ENCODE assay signal across 27 mouse cellular contexts in the genomic region with DNA sequence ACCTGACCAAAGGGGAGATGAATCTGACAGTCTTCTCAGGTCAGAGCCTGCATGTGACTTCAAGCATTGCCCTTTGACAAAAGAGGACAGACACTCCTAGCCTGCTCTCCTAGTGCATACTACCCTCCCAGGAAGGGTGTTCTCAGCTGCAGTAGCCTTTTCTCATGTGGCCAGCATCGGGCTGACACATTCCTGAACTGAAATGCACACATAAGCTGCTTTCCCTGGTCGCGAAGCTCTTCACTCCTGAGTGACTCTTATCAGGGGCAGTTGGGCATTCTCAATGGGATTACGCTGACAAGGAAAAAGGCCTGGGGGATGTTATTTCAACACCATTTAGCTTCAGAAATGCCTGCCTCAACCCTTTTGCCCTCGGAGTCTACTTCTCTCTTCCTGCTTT.
DNase-seq lines count a peak whose midpoint lies in the region; ATAC-seq and TF ChIP-seq lines count a peak whose summit lies in the region.
"Had no signal": no experiment of that assay in that cellular context is flagged by ENCODE, and none has a peak within 500 bp of the region (broad histone marks: within the 10 kb centered on the region; RNA-seq: fewer than 3 reads in every experiment).

No protein-coding gene starts in this region.

- H3K27ac ChIP-seq in gastrocnemius, adult 2 months = peak overlapping the region; percentile 53
- H3K27ac ChIP-seq in heart, embryonic 13.5 days (replicated peaks) = peak overlapping the region; percentile 88
- no peak overlapping the region for H3K27ac ChIP-seq in lung, postnatal 0 days (ENCODE audit: low read length)
- H3K27ac ChIP-seq: embryonic facial prominence, embryonic 12.5 days; hindbrain, embryonic 10.5 days; kidney, embryonic 15.5 days; limb, embryonic 12.5 days; liver, embryonic 15.5 days; midbrain, embryonic 13.5 days had no signal

- no peak overlapping the region; the same call in 1 of the 2 replicates for H3K9ac ChIP-seq in heart, embryonic 13.5 days
- H3K9ac ChIP-seq in lung, postnatal 0 days (replicated peaks; ENCODE audit: low read depth) = no peak overlapping the region
- H3K9ac ChIP-seq: embryonic facial prominence, embryonic 12.5 days; kidney, embryonic 15.5 days; limb, embryonic 12.5 days; liver, embryonic 15.5 days; midbrain, embryonic 13.5 days had no signal

- no peak for TF ChIP-seq POLR2A in lung, adult 2 months (IDR thresholded peaks at IDR 0.05; ENCODE audit: borderline replicate concordance, extremely low read depth, low read depth, low read length)

- H3K4me2 ChIP-seq in heart, embryonic 13.5 days = peak overlapping the region; percentile 16
- no peak overlapping the region for H3K4me2 ChIP-seq in lung, postnatal 0 days (replicated peaks; ENCODE audit: low read depth, low read length)
- H3K4me2 ChIP-seq: embryonic facial prominence, embryonic 12.5 days; kidney, embryonic 15.5 days; limb, embryonic 12.5 days; liver, embryonic 15.5 days; midbrain, embryonic 13.5 days had no signal

- 16% methylated on average over 5 of the region's 5 CpGs for WGBS in heart, embryonic 13.5 days
- 55% methylated on average over 5 of the region's 5 CpGs for WGBS in lung, postnatal 0 days
- WGBS in lung, adult 2 months = 59% methylated on average over 5 of the region's 5 CpGs

- H3K27me3 ChIP-seq in heart, embryonic 13.5 days (replicated peaks) = no peaks in the 10 kb centered on the region
- H3K27me3 ChIP-seq in lung, postnatal 0 days (replicated peaks; ENCODE audit: insufficient read depth, low read length) = no peaks in the 10 kb centered on the region
- H3K27me3 ChIP-seq: embryonic facial prominence, embryonic 12.5 days; kidney, embryonic 15.5 days; limb, embryonic 12.5 days; liver, embryonic 15.5 days; megakaryocyte, embryonic 14.5 days; midbrain, embryonic 13.5 days; Patski had no signal

- peaks cover 12% of the 10 kb centered on the region for H3K36me3 ChIP-seq in heart, embryonic 13.5 days
- H3K36me3 ChIP-seq in lung, postnatal 0 days (ENCODE audit: insufficient read depth, low read length) = no peaks in the 10 kb centered on the region
- H3K36me3 ChIP-seq: hindbrain, embryonic 10.5 days; midbrain, embryonic 13.5 days had no signal

- no peak for TF ChIP-seq EP300 in lung, postnatal 0 days (IDR thresholded peaks at IDR 0.05)

- intact Hi-C loops in gastrocnemius, adult 2 months (cut with DNase I) = no loop called here
- intact Hi-C loops in heart, postnatal 36 days (cut with DNase I) = no loop called here

- H3K4me1 ChIP-seq in heart, embryonic 13.5 days = peaks cover 29% of the 10 kb centered on the region
- H3K4me1 ChIP-seq in lung, postnatal 0 days (ENCODE audit: insufficient read depth, low read depth, low read length) = no peaks in the 10 kb centered on the region
- H3K4me1 ChIP-seq in lung, adult 2 months (ENCODE audit: control insufficient read depth, insufficient read depth, low read length) = 0 out of 2 replicates have a peak, but pooled peaks cover 3% of the 10 kb centered on the region
- H3K4me1 ChIP-seq: hindbrain, embryonic 10.5 days; kidney, embryonic 15.5 days; liver, embryonic 15.5 days; midbrain, embryonic 13.5 days had no signal

- ATAC-seq in heart, embryonic 13.5 days (ENCODE audit: extremely low read depth, insufficient number of reproducible peaks, low FRiP score, low TSS enrichment) = no peak; the same call in 1 of the 2 replicates
- peak; percentile 68 for ATAC-seq in lung, postnatal 0 days
- ATAC-seq: forebrain, embryonic 14.5 days; hindbrain, embryonic 16.5 days; midbrain, embryonic 13.5 days; Patski had no signal

- H3K4me3 ChIP-seq in gastrocnemius, adult 2 months = no peak overlapping the region
- H3K4me3 ChIP-seq in heart, embryonic 13.5 days = no peak overlapping the region
- H3K4me3 ChIP-seq in lung, postnatal 0 days (ENCODE audit: low read depth, low read length) = no peak overlapping the region
- no peak overlapping the region for H3K4me3 ChIP-seq in lung, adult 2 months (replicated peaks; ENCODE audit: extremely low read depth, low read depth, low read length)
- H3K4me3 ChIP-seq: embryonic facial prominence, embryonic 12.5 days; hindbrain, embryonic 10.5 days; kidney, embryonic 15.5 days; limb, embryonic 12.5 days; liver, embryonic 15.5 days; megakaryocyte, embryonic 14.5 days; midbrain, embryonic 13.5 days had no signal

- no peak for DNase-seq in gastrocnemius, adult 2 months
- DNase-seq in gastrocnemius, adult 8-10 months (ENCODE audit: low spot score in 2 of 2) = no peak
- no peak for DNase-seq in heart, postnatal 36 days
- peak; percentile 68 for DNase-seq in lung, postnatal 0 days (ENCODE audit: low spot score)
- DNase-seq in lung, adult 2 months = no peak
- DNase-seq in Muller cell, postnatal 12 days (ENCODE audit: inconsistent ontology term) = peak; percentile 30
- no peak for DNase-seq in spleen, postnatal 14 days (ENCODE audit: low spot score in 2 of 2)
- DNase-seq: adrenal gland, postnatal 10 days; cerebellum, adult 8-10 months; cerebellum, postnatal 25 days; gastrocnemius, postnatal 36 days; kidney, adult 18-20 months; kidney, postnatal 25 days; right cerebral cortex, postnatal 25 days; thymus, postnatal 14 days had no signal

- no peaks in the 10 kb centered on the region for H3K9me3 ChIP-seq in heart, embryonic 13.5 days
- H3K9me3 ChIP-seq in lung, postnatal 0 days (ENCODE audit: low read length) = no peaks in the 10 kb centered on the region
- H3K9me3 ChIP-seq: embryonic facial prominence, embryonic 12.5 days; G1E; hindbrain, embryonic 10.5 days; kidney, embryonic 15.5 days; limb, embryonic 12.5 days; liver, embryonic 15.5 days; midbrain, embryonic 13.5 days had no signal

- TF ChIP-seq CTCF in gastrocnemius, adult 2 months (IDR thresholded peaks at IDR 0.05) = no peak
- TF ChIP-seq CTCF in lung, postnatal 0 days (IDR thresholded peaks at IDR 0.05) = no peak
- TF ChIP-seq CTCF in lung, adult 2 months (IDR thresholded peaks at IDR 0.05; ENCODE audit: insufficient read depth, low read length) = no peak

Comparison
In these comparisons a context has a peak if more than half of its experiments do, and no peak if none do; other contexts are left out.
1. DNase-seq: peak in lung, postnatal 0 days (single experiment) and Muller cell, postnatal 12 days (single experiment); none in gastrocnemius, adult 2 months (single experiment), gastrocnemius, adult 8-10 months (0 of 2), heart, postnatal 36 days (0 of 2), lung, adult 2 months (single experiment) and spleen, postnatal 14 days (0 of 2).